Mouse (Mus musculus) CD8-positive naive resting alpha-beta T cell, adult 2 months (primary cell): ENCODE results near the gene Tssc4.
A peak's percentile ranks its signal among the peaks of the same experiment; 100 is the strongest.

Experiments
- DNase-seq, 2 experiments: peaks; one replicate each; pipeline ENCODE4 v3.0.0; 2022; ENCODE audit warnings: low read depth in 2 of 2, low spot score in 2 of 2

The Tssc4 gene

GRCm38 (mm10) chr7:143068882-143069591 lies at the start of gene Tssc4:
Gene Tssc4, plus strand, starts transcription at chr7:143069249.
- DNase-seq: peak; percentile 92 to 93

- DNase-seq: no peak
Observed at GRCm38 (mm10) chr7:143020040-143020439, 49.0 kb upstream of the Tssc4 start.

GRCm38 (mm10) chr7:143020764-143021163 lies 48.3 kb upstream of the Tssc4 start:
- no peak for DNase-seq

- no peak for DNase-seq
Observed at GRCm38 (mm10) chr7:143021356-143022164, 47.5 kb upstream of the Tssc4 start.

GRCm38 (mm10) chr7:143023499-143023898 lies 45.5 kb upstream of the Tssc4 start:
- DNase-seq: no peak

GRCm38 (mm10) chr7:143024293-143024692 lies 44.8 kb upstream of the Tssc4 start:
- DNase-seq: no peak

GRCm38 (mm10) chr7:143025496-143025895 lies 43.6 kb upstream of the Tssc4 start:
- no peak for DNase-seq

- DNase-seq: no peak
Observed at GRCm38 (mm10) chr7:143027196-143027595, 41.9 kb upstream of the Tssc4 start.

GRCm38 (mm10) chr7:143031816-143032215 lies 37.2 kb upstream of the Tssc4 start:
- DNase-seq: no peak

GRCm38 (mm10) chr7:143033581-143033980 lies 35.5 kb upstream of the Tssc4 start:
- no peak for DNase-seq

GRCm38 (mm10) chr7:143034112-143034511 lies 34.9 kb upstream of the Tssc4 start:
- no peak for DNase-seq

- DNase-seq: no peak
Observed at GRCm38 (mm10) chr7:143034519-143035450, 34.3 kb upstream of the Tssc4 start.

GRCm38 (mm10) chr7:143036787-143037186 lies 32.3 kb upstream of the Tssc4 start:
- no peak for DNase-seq

- no peak for DNase-seq
Observed at GRCm38 (mm10) chr7:143037306-143037705, 31.7 kb upstream of the Tssc4 start.

- DNase-seq: no peak
Observed at GRCm38 (mm10) chr7:143038174-143038931, 30.7 kb upstream of the Tssc4 start.

- no peak for DNase-seq
Observed at GRCm38 (mm10) chr7:143040561-143040960, 28.5 kb upstream of the Tssc4 start.

- no peak for DNase-seq
Observed at GRCm38 (mm10) chr7:143041138-143041822, 27.8 kb upstream of the Tssc4 start.

GRCm38 (mm10) chr7:143042089-143042488 lies 27.0 kb upstream of the Tssc4 start:
- DNase-seq: no peak

GRCm38 (mm10) chr7:143042897-143043300 lies 26.1 kb upstream of the Tssc4 start:
- DNase-seq: no peak
